Mouse (Mus musculus) neural tube, postnatal 0 days (tissue): ENCODE data around the gene Phykpl. TPM values are rescaled to one million over a fixed set of nuclear protein-coding genes. Genes with fewer than 3 reads are reported as not detected.

Experiments used
- polyA plus RNA-seq: library from polyadenylated mRNA; unstranded; fragments of >200 nt; fragmentation: Nextera tagmentation; extraction: Ambion mirVana; gene quantifications from 2 replicates; pipeline ENCODE4 v1.2.1, GENCODE M21; 2015

Phykpl gene
- 6.9 and 7.9 TPM in 2 replicates for polyA plus RNA-seq

DNA sequence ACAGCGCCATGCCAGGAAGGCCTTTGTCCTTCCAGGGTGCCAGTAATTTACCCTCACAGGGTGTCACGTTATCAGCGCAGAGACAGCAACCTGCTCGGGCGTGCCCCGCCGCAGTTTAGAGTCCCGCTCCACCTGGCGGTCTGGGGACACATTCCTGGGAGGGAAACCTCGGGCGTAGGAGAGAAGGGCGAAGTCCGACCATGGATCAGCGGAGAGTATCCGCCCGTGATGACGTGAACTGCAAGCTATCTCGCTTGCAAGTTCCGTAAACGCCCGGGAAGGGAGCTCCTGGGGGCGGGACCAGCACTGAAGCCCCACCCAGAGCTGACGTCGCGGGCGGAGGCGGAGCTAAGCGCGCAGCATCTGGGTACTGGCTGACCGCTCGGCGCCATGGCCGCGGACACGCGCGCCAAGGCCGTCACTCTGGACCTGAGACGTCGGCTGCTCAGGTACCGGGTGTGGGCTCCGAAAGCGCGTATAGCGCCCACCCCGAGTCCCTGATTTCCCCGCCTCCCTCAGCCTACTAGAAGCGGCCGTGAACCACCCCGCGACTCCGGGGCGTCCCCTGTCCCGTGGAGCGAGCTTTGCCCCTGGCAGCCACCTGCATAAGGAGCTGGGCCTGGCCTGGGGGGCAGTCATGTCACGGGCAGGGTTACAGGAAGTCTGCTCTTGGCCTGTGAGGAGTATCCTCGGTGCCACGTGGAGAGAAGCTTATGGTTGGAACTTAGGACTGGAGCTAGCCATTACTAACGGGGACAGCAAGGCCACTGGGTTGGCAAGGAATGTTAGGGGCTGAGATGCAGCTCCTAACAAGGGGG, at the start of gene Phykpl:
Phykpl (plus strand) TSS at position 327 of the 818 bp plus-strand sequence.

DNA sequence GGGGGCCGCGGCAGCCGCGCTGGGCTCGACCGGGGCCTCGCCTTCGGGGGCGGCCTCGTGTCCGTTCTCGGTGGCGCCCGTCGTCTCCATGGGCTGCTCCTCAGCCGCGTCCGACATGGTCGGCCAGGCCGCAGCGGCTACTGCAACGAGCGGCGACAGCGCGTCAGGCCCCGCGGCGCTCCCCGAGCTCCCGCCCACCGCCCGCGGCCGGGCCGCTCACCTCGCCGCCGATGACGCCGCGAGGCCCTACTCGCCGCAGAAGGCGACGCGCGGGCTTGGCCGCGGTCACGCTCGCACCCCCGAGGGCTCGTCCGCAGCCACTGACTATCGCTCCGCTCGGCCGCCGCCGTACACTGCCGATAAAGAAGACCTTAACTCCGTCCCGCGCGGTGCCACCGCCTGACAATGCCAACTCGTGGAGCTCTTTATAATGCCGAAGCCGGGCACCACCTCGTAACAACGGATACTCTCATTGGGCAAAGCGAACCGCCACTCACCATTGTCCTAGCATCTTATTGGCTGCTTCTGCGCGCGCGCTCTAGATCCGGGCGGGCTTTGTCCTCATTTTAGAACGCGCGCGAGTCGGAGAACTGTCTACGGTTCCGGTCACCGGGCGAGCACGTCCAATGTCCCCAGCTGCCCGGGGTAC, 22.0 kb downstream of the Phykpl start, which contains the start of gene Hnrnpab:
Hnrnpab (minus strand) TSS at position 401 of the 649 bp plus-strand sequence.

DNA sequence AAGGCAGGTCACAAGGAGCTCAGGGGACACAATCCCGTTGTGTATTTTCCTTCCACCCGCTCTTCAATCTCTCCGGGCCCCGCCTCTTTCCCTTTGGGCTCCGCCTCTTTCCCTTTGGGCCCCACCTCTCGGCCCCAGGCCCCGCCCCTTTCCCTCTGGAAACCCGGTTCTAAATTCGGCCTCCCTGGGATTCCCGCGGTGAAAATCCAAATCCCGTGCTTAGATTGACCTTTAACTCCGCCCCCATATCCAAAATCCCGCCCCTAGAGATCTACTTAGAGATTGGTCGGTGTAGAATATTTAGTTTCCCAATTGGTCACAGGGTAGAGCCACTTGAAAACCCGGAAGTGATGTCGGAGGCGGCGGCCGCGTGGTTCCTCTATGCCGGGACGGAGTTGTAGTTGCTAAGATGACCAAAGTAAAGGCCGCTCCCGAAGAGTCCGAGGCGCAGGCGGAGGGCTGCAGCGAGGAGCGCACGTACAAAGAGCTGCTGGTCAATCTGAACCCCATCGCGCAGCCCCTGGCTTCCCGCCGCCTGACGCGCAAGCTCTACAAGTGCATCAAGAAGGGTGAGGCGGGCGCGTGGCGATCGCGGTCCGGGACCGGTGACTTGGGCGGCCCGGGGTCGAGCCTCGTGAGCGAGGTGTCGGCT, 35.0 kb downstream of the Phykpl start, which contains the start of gene Nhp2:
Nhp2 (plus strand) TSS at position 327 of the 652 bp plus-strand sequence.

DNA sequence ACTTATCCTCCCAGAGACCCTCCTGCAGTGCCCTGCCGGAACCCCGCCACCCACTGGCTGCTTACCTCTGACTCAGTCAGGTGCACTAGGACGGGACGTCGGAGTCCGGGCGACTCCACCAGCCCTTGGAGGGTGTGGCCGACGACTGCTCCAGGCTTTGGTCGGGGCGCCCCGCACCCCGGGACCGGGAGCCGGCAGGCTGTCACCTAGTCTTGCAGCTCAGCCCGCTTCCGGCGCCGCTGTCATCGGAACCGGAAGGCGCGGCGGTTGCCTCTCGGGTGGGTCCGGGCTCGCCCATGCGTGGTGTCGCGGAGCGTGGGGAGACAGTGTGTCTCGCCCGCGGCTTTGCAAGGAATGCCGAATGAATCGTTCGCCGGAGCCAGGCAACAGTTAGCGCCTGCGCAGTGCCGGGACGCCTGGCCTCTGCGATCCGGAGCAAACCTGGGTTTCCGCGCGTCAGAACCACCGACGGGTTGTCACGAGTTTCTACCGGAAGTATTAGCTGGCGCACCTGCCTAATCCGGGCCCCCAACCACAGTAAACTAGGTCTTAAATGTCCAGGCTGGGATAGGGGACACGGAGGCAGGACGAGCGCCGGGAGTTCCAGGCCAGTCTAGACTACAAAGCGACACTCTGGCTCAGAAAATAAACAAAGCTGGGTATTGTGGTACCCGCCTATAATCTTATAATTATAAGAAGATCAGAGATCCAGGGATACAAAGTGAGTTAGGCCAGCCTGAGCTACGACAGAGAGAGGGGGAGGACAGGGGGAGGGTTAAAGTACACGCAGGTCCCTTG, 51.2 kb downstream of the Phykpl start, which contains the start of gene Rmnd5b:
Rmnd5b (minus strand) TSS at position 372 of the 798 bp plus-strand sequence.

DNA sequence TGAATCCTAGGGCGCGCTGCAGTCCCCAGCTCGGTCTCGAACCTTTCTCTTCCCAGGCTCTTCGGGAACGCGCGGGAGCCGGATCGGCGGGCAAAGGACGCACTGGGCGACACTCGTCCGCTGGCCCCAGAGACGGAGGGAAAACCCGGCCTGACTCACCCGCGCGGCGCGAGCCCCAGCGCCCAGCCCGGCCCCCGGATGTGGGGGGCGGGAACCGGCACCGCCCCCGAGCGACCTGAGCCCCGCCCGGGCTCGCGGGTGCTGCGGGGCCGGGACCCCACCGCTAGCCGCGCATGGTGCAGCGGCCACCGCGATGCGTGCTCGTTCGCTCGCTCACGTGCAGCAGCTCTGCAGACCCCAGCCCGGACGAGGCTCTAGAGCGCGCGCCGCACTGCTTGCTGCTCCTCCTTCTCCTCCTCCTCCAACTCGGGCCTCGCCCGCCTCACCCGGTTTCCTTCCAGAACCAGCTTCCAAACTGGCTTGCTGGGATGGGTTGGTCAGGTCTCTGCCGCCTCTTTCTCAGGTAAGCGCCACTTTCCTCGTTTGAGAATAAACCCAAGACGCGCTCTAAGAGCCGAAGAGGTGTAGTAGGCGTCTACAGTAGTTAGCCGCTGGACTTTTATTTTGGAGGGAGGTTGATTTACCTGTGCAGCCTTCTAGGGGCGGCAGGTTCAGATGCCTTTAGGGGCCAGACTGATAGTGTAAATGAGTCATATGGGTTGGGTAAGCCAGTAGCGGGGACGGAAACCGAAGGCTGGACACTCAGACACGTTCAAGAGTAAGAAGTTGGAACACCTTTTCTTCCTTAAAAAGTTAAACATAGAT, 66.3 kb downstream of the Phykpl start, which contains the start of the genes N4bp3 and D930048N14Rik:
N4bp3 (minus strand) TSS at position 152 of the 825 bp plus-strand sequence.
D930048N14Rik (plus strand) TSS at position 264 of the 825 bp plus-strand sequence.

Other genes with a start within 250 kb of the Phykpl start
- 180 and 199 TPM in 2 replicates for gene Hnrnpab, start 22.1 kb downstream of the Phykpl start, polyA plus RNA-seq
- 92.6 and 107 TPM in 2 replicates for gene Nhp2, start 35.0 kb downstream of the Phykpl start, polyA plus RNA-seq
- gene Rmnd5b, start 51.1 kb downstream of the Phykpl start, polyA plus RNA-seq = 64.2 and 70.1 TPM in 2 replicates
- 34.1 and 36.4 TPM in 2 replicates for gene N4bp3, start 66.1 kb downstream of the Phykpl start, polyA plus RNA-seq
- gene D930048N14Rik, start 66.2 kb downstream of the Phykpl start, polyA plus RNA-seq = 1.5 and 1.7 TPM in 2 replicates
- 94.9 and 118 TPM in 2 replicates for gene 0610009B22Rik, start 104.1 kb downstream of the Phykpl start, polyA plus RNA-seq
- gene Sec24a, start 178.9 kb downstream of the Phykpl start, polyA plus RNA-seq = 13.1 and 13.5 TPM in 2 replicates
- 237 and 253 TPM in 2 replicates for gene Sar1b, start 178.9 kb downstream of the Phykpl start, polyA plus RNA-seq